Mouse (Mus musculus) ES-Bruce4 (cell line): ENCODE data around the gene Cep63.

Experiments
- CTCF ChIP-seq: IDR thresholded peaks from one replicate; pipeline ENCODE4 v1.8.1; 2011; ENCODE audit warnings: low read depth, low read length
- POLR2A ChIP-seq: IDR thresholded peaks from one replicate; pipeline ENCODE4 v1.8.1; 2011; ENCODE audit warnings: low read length; ENCODE audit not compliant: insufficient read depth

DNA sequence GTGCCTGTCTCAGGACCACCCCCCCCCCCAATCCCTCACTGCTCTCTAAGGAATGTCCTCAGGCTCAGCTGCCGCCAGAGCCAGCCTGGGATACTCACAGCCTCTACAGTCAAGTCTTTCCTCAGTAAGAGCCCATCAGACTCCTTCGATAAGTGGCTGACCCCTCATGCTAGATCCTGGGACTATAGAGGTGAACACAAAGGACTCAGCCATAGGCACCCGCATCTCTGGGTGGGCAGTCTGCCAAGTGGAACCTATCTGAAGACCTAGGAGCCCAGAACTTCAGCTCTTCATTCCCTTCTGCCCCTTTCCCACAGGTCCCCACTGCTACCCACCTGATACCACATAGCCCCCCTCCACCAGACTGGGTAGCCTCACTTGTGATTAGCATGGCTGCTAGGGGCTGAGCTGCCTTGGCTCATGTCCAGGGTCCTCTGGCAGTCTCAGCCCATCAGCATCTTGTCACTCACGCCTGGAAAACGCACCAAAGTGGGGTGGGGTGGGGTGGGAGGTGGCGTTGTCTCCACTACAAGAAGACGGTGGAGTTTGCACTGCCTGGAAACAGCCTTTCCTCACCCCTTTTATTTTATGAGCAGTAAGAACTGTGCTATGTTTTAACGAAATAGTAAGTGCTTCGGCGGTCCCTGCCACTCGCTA is 82.1 kb downstream of the Cep63 start:
- TF ChIP-seq CTCF: no peak
- no peak for TF ChIP-seq POLR2A
